Mouse (Mus musculus) liver, embryonic 14 days (tissue): ENCODE measurements around the gene Atp13a4. TPM values are rescaled to one million over a fixed set of nuclear protein-coding genes. Genes with fewer than 3 reads are reported as not detected.

Source experiments
- polyA plus RNA-seq: library from polyadenylated mRNA; depleted of rRNA; stranded (reverse); fragments of >200 nt; gene quantifications from 2 replicates; pipeline ENCODE4 v1.2.3, GENCODE M21; 2012; rRNA removed

Gene Atp13a4
- not detected in 2 replicates for polyA plus RNA-seq

DNA sequence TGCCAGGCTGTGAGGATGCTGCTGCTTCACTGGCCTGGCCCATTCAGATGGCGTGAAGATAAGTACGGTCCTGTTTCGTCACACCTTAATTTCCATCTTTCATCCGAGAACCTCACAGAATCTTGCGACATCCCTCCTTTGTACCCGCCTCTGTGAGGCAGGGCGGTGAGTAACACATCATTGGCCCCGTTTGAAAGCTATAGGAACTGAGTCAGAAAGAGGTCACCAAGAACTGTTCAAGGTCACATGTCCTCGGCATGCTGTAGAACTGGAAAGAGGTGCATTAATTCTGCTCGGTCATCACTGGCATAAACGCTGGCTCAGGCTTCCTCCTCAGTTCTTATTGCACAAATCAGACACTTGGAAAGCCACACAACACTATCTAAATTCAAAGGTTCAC is at the start of gene Atp13a4:
Gene Atp13a4 (minus strand): TSS at position 36 of the 400 bp plus-strand sequence.

DNA sequence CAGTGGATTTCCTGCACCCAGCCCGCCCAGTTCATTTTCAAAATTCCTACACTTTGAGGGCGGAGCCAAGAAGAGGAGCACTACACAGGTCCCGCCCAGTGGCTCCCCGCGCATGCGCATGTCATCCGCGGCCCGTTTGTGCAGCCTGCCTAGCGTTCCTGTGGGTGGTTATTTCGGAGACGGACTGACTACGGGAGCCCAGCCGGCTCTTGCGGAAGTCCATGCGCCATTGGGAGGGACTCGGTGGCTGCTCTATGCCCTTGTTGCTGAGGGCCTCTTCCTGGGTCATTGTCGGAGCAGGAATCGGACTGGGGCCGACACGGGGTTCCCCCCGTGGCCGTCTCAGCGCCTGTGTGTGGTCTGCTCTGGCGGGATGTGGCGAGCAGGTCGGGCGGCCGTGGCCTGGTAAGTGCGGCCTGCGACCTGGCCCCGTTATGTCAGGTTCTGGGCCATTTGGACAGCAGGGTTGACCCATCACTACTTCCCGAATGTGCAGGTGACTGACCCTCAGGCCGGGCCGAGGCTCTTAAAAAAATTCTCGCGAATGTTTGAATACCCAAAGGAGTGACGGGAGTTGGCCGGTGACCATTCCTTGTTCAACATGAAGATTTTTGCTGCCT is 34.6 kb upstream of the Atp13a4 start, which contains the start of gene Opa1:
Gene Opa1 (plus strand): TSS at position 168 of the 620 bp plus-strand sequence.

DNA sequence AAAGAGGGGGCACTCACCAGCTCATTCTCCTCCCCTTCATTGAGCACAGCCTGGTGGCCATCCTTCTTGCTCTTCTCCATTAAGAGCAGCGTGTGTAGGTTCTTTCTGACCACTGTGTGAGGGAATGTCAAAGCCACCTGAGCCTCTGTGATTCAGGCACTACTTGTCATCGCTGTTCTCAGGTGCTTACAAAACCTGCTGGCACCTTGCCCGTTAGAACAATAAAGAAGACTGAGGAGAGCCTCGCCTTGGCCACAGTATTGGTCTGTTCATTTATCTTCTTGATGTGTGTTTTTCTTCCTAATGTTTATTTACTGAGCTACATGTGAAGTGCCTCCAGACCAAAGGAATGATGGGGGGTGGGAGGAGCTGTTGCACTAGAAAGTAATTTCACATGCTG is 166.2 kb downstream of the Atp13a4 start, which contains the start of gene Atp13a5:
Gene Atp13a5 (minus strand): TSS at position 275 of the 400 bp plus-strand sequence.

Other genes with a start within 250 kb of the Atp13a4 start
- not detected in 2 replicates for gene Atp13a5, start 166.1 kb downstream of the Atp13a4 start, polyA plus RNA-seq
- gene Opa1, start 34.5 kb upstream of the Atp13a4 start, polyA plus RNA-seq = 8.7 and 11.1 TPM in 2 replicates